Mouse (Mus musculus): ENCODE measurements around the gene Slc44a5. TPM values are rescaled to one million over a fixed set of nuclear protein-coding genes. Genes with fewer than 3 reads are reported as not detected.
"Not testable (repeated sequence)": the region's sequence is repeated elsewhere in the genome, so short reads cannot be mapped to it uniquely, and the experiment has no call there.

The Slc44a5 gene
- polyA plus RNA-seq, 1 experiment from 2014 or later: 9.2 TPM

- 46% methylated on average over 10 of the region's 10 CpGs for WGBS
- Histone ChIP-seq H3K4me2 (ENCODE audit: low read depth, low read length) (no peak overlapping the region), H3K4me1 (ENCODE audit: control insufficient read depth, insufficient read depth, low read length) (no peaks in the 10 kb centered on the region), H3K27me3 (ENCODE audit: control insufficient read depth, insufficient read depth, low read length) (no peaks in the 10 kb centered on the region), H3K27ac (ENCODE audit: low read depth, low read length) (no peak overlapping the region), H3K4me3 (ENCODE audit: low read depth, low read length) (no peak overlapping the region), H3K9ac (replicated peaks; ENCODE audit: low read depth, low read length) (no peak overlapping the region), H3K9me3 (ENCODE audit: control insufficient read depth, low read length) (no peaks in the 10 kb centered on the region), H3K36me3 (ENCODE audit: control insufficient read depth, insufficient read depth, low read length) (no peaks in the 10 kb centered on the region)
- ATAC-seq (ENCODE audit: low read depth): peak; percentile 65
Measured at GRCm38 (mm10) chr3:153984428-153985340, 11.4 kb downstream of the Slc44a5 start.

GRCm38 (mm10) chr3:153999797-154000528 is 26.7 kb downstream of the Slc44a5 start:
- WGBS: 95% methylated on average over 5 of the region's 5 CpGs
- H3K4me3 ChIP-seq (ENCODE audit: low read depth, low read length): no peak overlapping the region
- ATAC-seq (ENCODE audit: low read depth): no peak
- no peak overlapping the region for H3K9ac ChIP-seq (replicated peaks; ENCODE audit: low read depth, low read length)
- no peak overlapping the region for H3K27ac ChIP-seq (ENCODE audit: low read depth, low read length)
- no peaks in the 10 kb centered on the region for H3K4me1 ChIP-seq (ENCODE audit: control insufficient read depth, insufficient read depth, low read length)
- H3K4me2 ChIP-seq (ENCODE audit: low read depth, low read length): no peak overlapping the region
- H3K27me3 ChIP-seq (ENCODE audit: control insufficient read depth, insufficient read depth, low read length): no peaks in the 10 kb centered on the region
- H3K36me3 ChIP-seq (ENCODE audit: control insufficient read depth, insufficient read depth, low read length): no peaks in the 10 kb centered on the region
- no peaks in the 10 kb centered on the region for H3K9me3 ChIP-seq (ENCODE audit: control insufficient read depth, low read length)

GRCm38 (mm10) chr3:154001348-154001747 is 28.1 kb downstream of the Slc44a5 start:
- 75% methylated on average over 5 of the region's 5 CpGs for WGBS
- ATAC-seq (ENCODE audit: low read depth): no peak

GRCm38 (mm10) chr3:154046876-154047275 is 73.6 kb downstream of the Slc44a5 start:
- whole genome bisulfite sequencing: 88% methylated on average over 4 of the region's 4 CpGs
- H3K9me3 ChIP-seq (ENCODE audit: control insufficient read depth, low read length): no peaks in the 10 kb centered on the region
- H3K36me3 ChIP-seq (ENCODE audit: control insufficient read depth, insufficient read depth, low read length): no peaks in the 10 kb centered on the region

More at GRCm38 (mm10) chr3:154001348-154001747, 28.1 kb downstream of the Slc44a5 start:
- no peaks in the 10 kb centered on the region for H3K36me3 ChIP-seq (ENCODE audit: control insufficient read depth, insufficient read depth, low read length)
- H3K4me1 ChIP-seq (ENCODE audit: control insufficient read depth, insufficient read depth, low read length): no peaks in the 10 kb centered on the region
- H3K9me3 ChIP-seq (ENCODE audit: control insufficient read depth, low read length): no peaks in the 10 kb centered on the region
- H3K4me2 ChIP-seq (ENCODE audit: low read depth, low read length): no peak overlapping the region
- H3K9ac ChIP-seq (replicated peaks; ENCODE audit: low read depth, low read length): no peak overlapping the region
- no peak overlapping the region for H3K27ac ChIP-seq (ENCODE audit: low read depth, low read length)
- no peak overlapping the region for H3K4me3 ChIP-seq (ENCODE audit: low read depth, low read length)
- no peaks in the 10 kb centered on the region for H3K27me3 ChIP-seq (ENCODE audit: control insufficient read depth, insufficient read depth, low read length)

GRCm38 (mm10) chr3:154053331-154053730 is 80.1 kb downstream of the Slc44a5 start:
- Histone ChIP-seq H3K27ac (ENCODE audit: low read depth, low read length) (no peak overlapping the region), H3K4me1 (ENCODE audit: control insufficient read depth, insufficient read depth, low read length) (no peaks in the 10 kb centered on the region), H3K4me3 (ENCODE audit: low read depth, low read length) (no peak overlapping the region), H3K9ac (replicated peaks; ENCODE audit: low read depth, low read length) (no peak overlapping the region), H3K36me3 (ENCODE audit: control insufficient read depth, insufficient read depth, low read length) (no peaks in the 10 kb centered on the region), H3K27me3 (ENCODE audit: control insufficient read depth, insufficient read depth, low read length) (no peaks in the 10 kb centered on the region), H3K9me3 (ENCODE audit: control insufficient read depth, low read length) (no peaks in the 10 kb centered on the region), H3K4me2 (ENCODE audit: low read depth, low read length) (no peak overlapping the region)
- 68% methylated on average over 7 of the region's 7 CpGs for WGBS
- no peak for ATAC-seq (ENCODE audit: low read depth)

More at GRCm38 (mm10) chr3:154046876-154047275, 73.6 kb downstream of the Slc44a5 start:
- no peaks in the 10 kb centered on the region for H3K27me3 ChIP-seq (ENCODE audit: control insufficient read depth, insufficient read depth, low read length)
- no peaks in the 10 kb centered on the region for H3K4me1 ChIP-seq (ENCODE audit: control insufficient read depth, insufficient read depth, low read length)
- no peak overlapping the region for H3K9ac ChIP-seq (replicated peaks; ENCODE audit: low read depth, low read length)
- H3K27ac ChIP-seq (ENCODE audit: low read depth, low read length): no peak overlapping the region
- no peak overlapping the region for H3K4me3 ChIP-seq (ENCODE audit: low read depth, low read length)
- no peak for ATAC-seq (ENCODE audit: low read depth)
- H3K4me2 ChIP-seq (ENCODE audit: low read depth, low read length): no peak overlapping the region

GRCm38 (mm10) chr3:154057464-154057863 is 84.2 kb downstream of the Slc44a5 start:
- WGBS: 80% methylated on average over 2 of the region's 2 CpGs
- H3K27ac ChIP-seq (ENCODE audit: low read depth, low read length): no peak overlapping the region
- no peak overlapping the region for H3K4me2 ChIP-seq (ENCODE audit: low read depth, low read length)
- ATAC-seq (ENCODE audit: low read depth): no peak
- H3K9me3 ChIP-seq (ENCODE audit: control insufficient read depth, low read length): no peaks in the 10 kb centered on the region
- H3K9ac ChIP-seq (replicated peaks; ENCODE audit: low read depth, low read length): no peak overlapping the region
- H3K4me3 ChIP-seq (ENCODE audit: low read depth, low read length): no peak overlapping the region
- no peaks in the 10 kb centered on the region for H3K27me3 ChIP-seq (ENCODE audit: control insufficient read depth, insufficient read depth, low read length)
- H3K4me1 ChIP-seq (ENCODE audit: control insufficient read depth, insufficient read depth, low read length): no peaks in the 10 kb centered on the region
- H3K36me3 ChIP-seq (ENCODE audit: control insufficient read depth, insufficient read depth, low read length): no peaks in the 10 kb centered on the region

GRCm38 (mm10) chr3:154058200-154058599 is 85.0 kb downstream of the Slc44a5 start:
- WGBS: 91% methylated on average over 5 of the region's 5 CpGs

GRCm38 (mm10) chr3:154071989-154072388 is 98.8 kb downstream of the Slc44a5 start:
- H3K4me3 ChIP-seq (ENCODE audit: low read depth, low read length); H3K4me2 ChIP-seq (ENCODE audit: low read depth, low read length); ATAC-seq (ENCODE audit: low read depth); H3K9me3 ChIP-seq (ENCODE audit: control insufficient read depth, low read length); H3K27me3 ChIP-seq (ENCODE audit: control insufficient read depth, insufficient read depth, low read length); H3K27ac ChIP-seq (ENCODE audit: low read depth, low read length); H3K36me3 ChIP-seq (ENCODE audit: control insufficient read depth, insufficient read depth, low read length); H3K9ac ChIP-seq (replicated peaks; ENCODE audit: low read depth, low read length); H3K4me1 ChIP-seq (ENCODE audit: control insufficient read depth, insufficient read depth, low read length): not testable (repeated sequence)

More at GRCm38 (mm10) chr3:154058200-154058599, 85.0 kb downstream of the Slc44a5 start:
- Histone ChIP-seq H3K36me3 (ENCODE audit: control insufficient read depth, insufficient read depth, low read length) (no peaks in the 10 kb centered on the region), H3K9ac (replicated peaks; ENCODE audit: low read depth, low read length) (no peak overlapping the region), H3K9me3 (ENCODE audit: control insufficient read depth, low read length) (no peaks in the 10 kb centered on the region), H3K27ac (ENCODE audit: low read depth, low read length) (no peak overlapping the region), H3K4me3 (ENCODE audit: low read depth, low read length) (no peak overlapping the region), H3K27me3 (ENCODE audit: control insufficient read depth, insufficient read depth, low read length) (no peaks in the 10 kb centered on the region), H3K4me2 (ENCODE audit: low read depth, low read length) (no peak overlapping the region), H3K4me1 (ENCODE audit: control insufficient read depth, insufficient read depth, low read length) (no peaks in the 10 kb centered on the region)
- no peak for ATAC-seq (ENCODE audit: low read depth)

GRCm38 (mm10) chr3:154075749-154076148 is 102.5 kb downstream of the Slc44a5 start:
- Histone ChIP-seq H3K9ac (replicated peaks; ENCODE audit: low read depth, low read length) (no peak overlapping the region), H3K4me1 (ENCODE audit: control insufficient read depth, insufficient read depth, low read length) (no peaks in the 10 kb centered on the region), H3K4me2 (ENCODE audit: low read depth, low read length) (no peak overlapping the region), H3K4me3 (ENCODE audit: low read depth, low read length) (no peak overlapping the region), H3K27ac (ENCODE audit: low read depth, low read length) (no peak overlapping the region), H3K36me3 (ENCODE audit: control insufficient read depth, insufficient read depth, low read length) (no peaks in the 10 kb centered on the region), H3K9me3 (ENCODE audit: control insufficient read depth, low read length) (no peaks in the 10 kb centered on the region), H3K27me3 (ENCODE audit: control insufficient read depth, insufficient read depth, low read length) (no peaks in the 10 kb centered on the region)
- no peak for ATAC-seq (ENCODE audit: low read depth)
- WGBS: 85% methylated on average over 10 of the region's 10 CpGs
